ENCODE assay signal across 8 mouse cellular contexts in genomic region chr4:117682463-117682862, GRCm38 (mm10). TPM values are rescaled to one million over a fixed set of nuclear protein-coding genes. Genes with fewer than 3 reads are reported as not detected.
A peak's percentile ranks its signal among the peaks of the same experiment; 100 is the strongest.
DNase-seq lines count a peak whose midpoint lies in the region; ATAC-seq and TF ChIP-seq lines count a peak whose summit lies in the region.

No protein-coding gene starts in this region.

- H3K79me2 ChIP-seq in liver, adult 2 months (ENCODE audit: control insufficient read depth, insufficient read depth, low read length): peaks cover 3% of the 10 kb centered on the region; the same call in 1 of the 2 replicates

- H3K36me3 ChIP-seq in liver, adult 2 months (ENCODE audit: control insufficient read depth, insufficient read depth, low read length): no peaks in the 10 kb centered on the region
- peaks cover 32% of the 10 kb centered on the region for H3K36me3 ChIP-seq in embryonic facial prominence, embryonic 15.5 days
- peaks cover 6% of the 10 kb centered on the region for H3K36me3 ChIP-seq in intestine, embryonic 16.5 days (ENCODE audit: control insufficient read depth, insufficient read depth, low read length)
- H3K36me3 ChIP-seq in neural tube, embryonic 12.5 days: peaks cover 24% of the 10 kb centered on the region

- H3K9me3 ChIP-seq in embryonic facial prominence, embryonic 15.5 days (replicated peaks): no peaks in the 10 kb centered on the region
- H3K9me3 ChIP-seq in intestine, embryonic 16.5 days (ENCODE audit: control insufficient read depth, low read length): no peaks in the 10 kb centered on the region
- no peaks in the 10 kb centered on the region for H3K9me3 ChIP-seq in neural tube, embryonic 12.5 days

- DNase-seq in liver, adult 2 months (ENCODE audit: extremely low read depth, low read depth, low spot score): no peak
- DNase-seq in liver: no peak
- DNase-seq in gastrocnemius, postnatal 14 days: no peak
- DNase-seq in natural killer cell, adult 2 months (ENCODE audit: low spot score in 2 of 2): no peak

- H3K27me3 ChIP-seq in liver, adult 2 months (ENCODE audit: control insufficient read depth, insufficient read depth, low read length): no peaks in the 10 kb centered on the region
- H3K27me3 ChIP-seq in embryonic facial prominence, embryonic 15.5 days: no peaks in the 10 kb centered on the region
- no peaks in the 10 kb centered on the region for H3K27me3 ChIP-seq in intestine, embryonic 16.5 days (replicated peaks; ENCODE audit: control insufficient read depth, insufficient read depth, low read length)
- no peaks in the 10 kb centered on the region for H3K27me3 ChIP-seq in neural tube, embryonic 12.5 days (replicated peaks)

- TF ChIP-seq CTCF in liver, adult 2 months (IDR thresholded peaks at IDR 0.05; ENCODE audit: low read depth, low read length): no peak

- H3K4me1 ChIP-seq in liver, adult 2 months (ENCODE audit: control insufficient read depth, insufficient read depth, low read length): peaks cover 4% of the 10 kb centered on the region; the same call in 1 of the 2 replicates
- H3K4me1 ChIP-seq in embryonic facial prominence, embryonic 15.5 days: peaks cover 17% of the 10 kb centered on the region
- H3K4me1 ChIP-seq in intestine, embryonic 16.5 days (ENCODE audit: control insufficient read depth, insufficient read depth, low read length): peaks cover 5% of the 10 kb centered on the region; the same call in 1 of the 2 replicates
- H3K4me1 ChIP-seq in neural tube, embryonic 12.5 days: peaks cover 12% of the 10 kb centered on the region

- H3K27ac ChIP-seq in liver, adult 2 months (replicated peaks; ENCODE audit: insufficient read depth, low read depth, low read length): no peak overlapping the region
- peak overlapping the region; percentile 55; the same call in 1 of the 2 replicates for H3K27ac ChIP-seq in embryonic facial prominence, embryonic 15.5 days (replicated peaks)
- no peak overlapping the region for H3K27ac ChIP-seq in intestine, embryonic 16.5 days (ENCODE audit: low read length)
- H3K27ac ChIP-seq in neural tube, embryonic 12.5 days: no peak overlapping the region

- intact Hi-C loops in gastrocnemius, postnatal 14 days (cut with DNase I; ENCODE audit: low total_unique reads): no loop called here

- 0 out of 2 replicates have a peak overlapping the region, but pooled peaks have one; percentile 46 for H3K9ac ChIP-seq in liver, adult 2 months (ENCODE audit: low read depth, low read length)
- no peak overlapping the region for H3K9ac ChIP-seq in embryonic facial prominence, embryonic 15.5 days
- H3K9ac ChIP-seq in intestine, embryonic 16.5 days (ENCODE audit: low read depth, low read length): peak overlapping the region; percentile 93
- H3K9ac ChIP-seq in neural tube, embryonic 12.5 days: no peak overlapping the region

- no peak for ATAC-seq in embryonic facial prominence, embryonic 15.5 days (ENCODE audit: insufficient number of reproducible peaks, low FRiP score, low TSS enrichment, low read depth)
- ATAC-seq in intestine, embryonic 16.5 days: 0 out of 2 replicates have a peak, but pooled peaks have one; percentile 5
- peak; percentile 19; the same call in 1 of the 2 replicates for ATAC-seq in neural tube, embryonic 12.5 days (ENCODE audit: low FRiP score, low read depth)
- no peak for ATAC-seq in cerebellum, adult (ENCODE audit: insufficient number of reproducible peaks, low FRiP score, low TSS enrichment)

- H3K4me2 ChIP-seq in embryonic facial prominence, embryonic 15.5 days (replicated peaks): peak overlapping the region; percentile 84
- peak overlapping the region; percentile 82 for H3K4me2 ChIP-seq in intestine, embryonic 16.5 days (ENCODE audit: low read depth, low read length)
- peak overlapping the region; percentile 95 for H3K4me2 ChIP-seq in neural tube, embryonic 12.5 days (replicated peaks)

- TF ChIP-seq POLR2A in liver, adult 2 months (IDR thresholded peaks at IDR 0.05; ENCODE audit: extremely low read depth, insufficient read depth, low read length): no peak

- H3K4me3 ChIP-seq in liver, adult 2 months (ENCODE audit: insufficient read depth, low read depth, low read length): peak overlapping the region; percentile 99; the same call in 1 of the 2 replicates
- H3K4me3 ChIP-seq in embryonic facial prominence, embryonic 15.5 days (replicated peaks): peak overlapping the region; percentile 94
- peak overlapping the region; percentile 90 for H3K4me3 ChIP-seq in intestine, embryonic 16.5 days (ENCODE audit: low read length)
- H3K4me3 ChIP-seq in neural tube, embryonic 12.5 days: peak overlapping the region; percentile 84

RNA-seq across cellular contexts. Expression of gene Dmap1, which starts 0.4 kb away (rescaled TPM):
- total RNA-seq in liver, adult 2 months (2014; rRNA removed): 16.7 and 16.8 TPM in 2 replicates
- polyA plus RNA-seq in liver, adult 2 months (2012; rRNA removed): 11.3 and 13.3 TPM in 2 replicates
- polyA plus RNA-seq in embryonic facial prominence, embryonic 15.5 days (2015; fragmentation: Nextera tagmentation; extraction: Ambion mirVana): 53.4 and 57.3 TPM in 2 replicates
- 40.7 and 45.0 TPM in 2 replicates for polyA plus RNA-seq in intestine, embryonic 16.5 days (2015; fragmentation: Nextera tagmentation; extraction: Ambion mirVana)
- 66.3 and 77.5 TPM in 2 replicates for polyA plus RNA-seq in neural tube, embryonic 12.5 days (2016; fragmentation: Nextera tagmentation; extraction: Ambion mirVana)
- total RNA-seq in gastrocnemius, postnatal 14 days (2021): 10 to 100 TPM; 17.9 to 18.1 TPM

RNA-seq across cellular contexts. Expression of gene Gm12845, which starts 41.7 kb away (rescaled TPM):
- total RNA-seq in liver, adult 2 months (2014; rRNA removed): not detected in 2 replicates
- not detected in 2 replicates for polyA plus RNA-seq in liver, adult 2 months (2012; rRNA removed)
- polyA plus RNA-seq in embryonic facial prominence, embryonic 15.5 days (2015; fragmentation: Nextera tagmentation; extraction: Ambion mirVana): not detected in 2 replicates
- not detected in 2 replicates for polyA plus RNA-seq in intestine, embryonic 16.5 days (2015; fragmentation: Nextera tagmentation; extraction: Ambion mirVana)
- polyA plus RNA-seq in neural tube, embryonic 12.5 days (2016; fragmentation: Nextera tagmentation; extraction: Ambion mirVana): not detected in 2 replicates
- not detected for total RNA-seq in gastrocnemius, postnatal 14 days (2021)

Comparison
In these comparisons a context has a peak if more than half of its experiments do, and no peak if none do; other contexts are left out.
1. H3K9ac ChIP-seq: peak in liver, adult 2 months (single experiment) and intestine, embryonic 16.5 days (single experiment); none in embryonic facial prominence, embryonic 15.5 days (single experiment) and neural tube, embryonic 12.5 days (single experiment).
2. ATAC-seq: peak in intestine, embryonic 16.5 days (single experiment) and neural tube, embryonic 12.5 days (single experiment); none in embryonic facial prominence, embryonic 15.5 days (single experiment) and cerebellum, adult (single experiment).
3. Peak in every context shown above with its lines, with median percentiles within 50 percentile points of each other: H3K4me3 ChIP-seq and H3K4me2 ChIP-seq.